Mouse (Mus musculus) embryo, embryonic 9.5 days (tissue): ENCODE data around the gene Mta1.

Experiments
- DNase-seq: peaks from one replicate; pipeline ENCODE4 v3.0.0-alpha.2; 2017; ENCODE audit errors: extremely low spot score

Gene Mta1

GRCm38 (mm10) chr12:113149341-113149740 lies 51.3 kb downstream of the Mta1 start:
- DNase-seq, result no peak

GRCm38 (mm10) chr12:113149896-113150295 lies 51.8 kb downstream of the Mta1 start:
- no peak for DNase-seq

- no peak for DNase-seq
These were observed 52.5 kb downstream of the Mta1 start for GRCm38 (mm10) chr12:113150591-113150990.

GRCm38 (mm10) chr12:113151046-113151445 lies 53.0 kb downstream of the Mta1 start:
- DNase-seq, result no peak

- peak; percentile 70 for DNase-seq
These were observed 53.7 kb downstream of the Mta1 start for GRCm38 (mm10) chr12:113151661-113152271.

- no peak for DNase-seq
These were observed 54.2 kb downstream of the Mta1 start for GRCm38 (mm10) chr12:113152272-113152661.

- no peak for DNase-seq
These were observed 55.0 kb downstream of the Mta1 start for GRCm38 (mm10) chr12:113152991-113153525.

GRCm38 (mm10) chr12:113153971-113154370 lies 55.9 kb downstream of the Mta1 start:
- DNase-seq, result no peak

GRCm38 (mm10) chr12:113154747-113155075 lies 56.6 kb downstream of the Mta1 start:
- no peak for DNase-seq

GRCm38 (mm10) chr12:113155076-113155771 lies 57.1 kb downstream of the Mta1 start:
- no peak for DNase-seq

GRCm38 (mm10) chr12:113155887-113156539 lies 57.9 kb downstream of the Mta1 start, which contains the start of gene Tedc1:
Tedc1 (plus strand) TSS chr12:113156421.
- DNase-seq, result peak; percentile 98

GRCm38 (mm10) chr12:113156540-113156929 lies 58.5 kb downstream of the Mta1 start:
- no peak for DNase-seq

GRCm38 (mm10) chr12:113157002-113157401 lies 58.9 kb downstream of the Mta1 start:
- DNase-seq, result no peak

GRCm38 (mm10) chr12:113157521-113157920 lies 59.4 kb downstream of the Mta1 start:
- DNase-seq, result no peak

- DNase-seq, result no peak
These were observed 59.9 kb downstream of the Mta1 start for GRCm38 (mm10) chr12:113157971-113158370.

- no peak for DNase-seq
These were observed 65.5 kb downstream of the Mta1 start for GRCm38 (mm10) chr12:113163561-113164006.

GRCm38 (mm10) chr12:113168031-113168536 lies 70.0 kb downstream of the Mta1 start:
- DNase-seq, result no peak

GRCm38 (mm10) chr12:113176960-113177725 lies 79.1 kb downstream of the Mta1 start:
- DNase-seq, result no peak

GRCm38 (mm10) chr12:113181020-113181419 lies 82.9 kb downstream of the Mta1 start:
- DNase-seq, result no peak

- DNase-seq, result no peak
These were observed 86.9 kb downstream of the Mta1 start for GRCm38 (mm10) chr12:113184945-113185344.

GRCm38 (mm10) chr12:113185442-113186291 lies 87.6 kb downstream of the Mta1 start, which contains the start of gene Tmem121:
Tmem121 (plus strand) TSS chr12:113185930.
- peak; percentile 58 for DNase-seq
